Mouse (Mus musculus): ENCODE results near the gene Duxbl1. TPM values are rescaled to one million over a fixed set of nuclear protein-coding genes. Genes with fewer than 3 reads are reported as not detected.
"Not testable (repeated sequence)": the region's sequence is repeated elsewhere in the genome, so short reads cannot be mapped to it uniquely, and the experiment has no call there.

Duxbl1 gene
- under 1 TPM in 1 of 26 experiments, not detected in 25; 0.28 TPM for total RNA-seq (2018; cell fraction: chromatin; rRNA removed)
- not detected for total RNA-seq (2018; cell fraction: cytosol; rRNA removed)
- not detected for total RNA-seq (2018; cell fraction: nucleus; rRNA removed)
- polyA plus RNA-seq (2018): not detected in 3 replicates

DNA sequence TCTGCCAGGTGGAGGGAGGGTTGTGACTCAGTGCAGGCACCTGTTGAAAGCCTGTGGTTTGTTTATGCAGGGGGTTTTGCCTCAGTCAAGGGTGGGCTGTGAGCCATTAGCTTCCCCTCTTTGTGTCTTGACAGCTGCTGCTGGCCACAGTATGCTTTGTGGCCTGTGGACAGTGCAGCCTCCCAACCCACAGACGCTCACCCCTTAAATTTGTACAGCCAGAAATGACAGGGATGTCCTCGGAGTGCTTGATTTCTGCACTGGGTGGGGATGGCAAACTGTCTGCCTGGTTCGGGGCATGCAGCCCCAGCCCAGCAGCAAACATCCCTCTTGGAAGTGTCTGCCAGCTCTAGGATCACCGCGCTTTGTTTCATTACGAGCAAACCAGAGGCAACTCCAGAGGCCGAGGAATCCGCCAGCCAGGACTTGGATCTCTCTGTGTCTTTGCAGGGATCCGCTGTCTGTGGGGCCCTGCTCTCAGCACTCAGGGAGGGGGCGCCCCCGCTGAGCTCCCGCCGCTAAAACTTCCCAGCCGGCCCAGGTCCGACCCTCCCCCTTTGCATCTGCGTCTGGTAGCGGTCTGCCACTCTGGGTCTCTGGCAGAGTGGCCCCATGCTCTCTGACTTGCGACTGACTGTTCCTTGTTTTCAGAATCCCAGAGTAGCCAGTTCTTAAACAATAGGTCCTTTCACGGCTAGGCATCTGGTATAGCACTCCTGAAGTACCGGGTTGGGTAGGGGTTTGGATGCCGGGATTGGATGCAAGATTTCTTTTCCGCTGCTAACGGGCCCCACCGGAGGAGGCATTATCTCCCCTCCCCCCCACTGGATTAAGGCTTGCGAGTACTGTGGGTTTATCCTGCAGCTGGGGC, at the start of gene Duxbl1:
Gene Duxbl1 (plus strand): TSS at position 207 of the 871 bp plus-strand sequence.
- not testable (repeated sequence) for H3K79me2 ChIP-seq (ENCODE audit: inconsistent target); H3K36me3 ChIP-seq (ENCODE audit: inconsistent target); H3K4me3 ChIP-seq (ENCODE audit: inconsistent target); H3K27ac ChIP-seq
- WGBS (ENCODE audit: missing documents): no CpG with 5 or more reads among the region's 25 CpGs

DNA sequence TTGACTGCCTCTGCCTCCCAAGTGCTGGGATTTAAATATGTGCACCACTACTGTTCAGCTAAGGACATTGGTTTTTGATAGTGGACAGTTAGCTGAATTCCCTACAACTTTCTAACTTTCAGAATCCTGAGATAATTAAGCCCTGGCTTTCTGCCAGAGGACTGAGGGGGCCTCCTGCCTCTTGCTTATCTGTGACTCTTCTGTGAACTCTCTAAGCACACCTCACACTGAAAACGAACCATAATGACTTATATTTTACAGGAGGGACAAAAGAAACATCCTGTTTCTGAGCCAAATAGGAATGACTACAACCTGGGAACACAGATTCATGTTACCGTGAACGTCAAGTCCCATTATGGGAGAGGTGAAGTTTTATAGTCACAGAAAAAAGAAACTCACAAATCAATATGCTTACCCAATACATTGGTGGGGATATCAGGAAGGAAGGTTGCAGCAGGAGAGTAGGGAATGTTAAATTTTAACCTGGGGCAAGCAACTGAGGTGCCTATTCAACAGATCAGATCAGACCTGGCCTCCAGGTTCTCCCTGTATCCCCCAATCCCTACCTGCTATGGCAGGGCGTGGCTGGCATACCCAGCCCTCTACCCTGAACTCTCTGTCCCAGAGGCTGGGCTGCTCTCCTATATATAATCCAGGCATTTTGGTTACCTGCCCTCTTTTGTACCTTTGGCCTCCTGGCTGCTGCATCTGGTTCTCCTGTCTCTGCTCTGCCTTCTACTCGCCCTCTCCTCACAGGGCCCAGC, 41.3 kb upstream of the Duxbl1 start:
- H3K4me3 ChIP-seq (ENCODE audit: inconsistent target); H3K79me2 ChIP-seq (ENCODE audit: inconsistent target); H3K36me3 ChIP-seq (ENCODE audit: inconsistent target); H3K27ac ChIP-seq: not testable (repeated sequence)
- WGBS (ENCODE audit: missing documents): no CpG with 5 or more reads among the region's 5 CpGs

DNA sequence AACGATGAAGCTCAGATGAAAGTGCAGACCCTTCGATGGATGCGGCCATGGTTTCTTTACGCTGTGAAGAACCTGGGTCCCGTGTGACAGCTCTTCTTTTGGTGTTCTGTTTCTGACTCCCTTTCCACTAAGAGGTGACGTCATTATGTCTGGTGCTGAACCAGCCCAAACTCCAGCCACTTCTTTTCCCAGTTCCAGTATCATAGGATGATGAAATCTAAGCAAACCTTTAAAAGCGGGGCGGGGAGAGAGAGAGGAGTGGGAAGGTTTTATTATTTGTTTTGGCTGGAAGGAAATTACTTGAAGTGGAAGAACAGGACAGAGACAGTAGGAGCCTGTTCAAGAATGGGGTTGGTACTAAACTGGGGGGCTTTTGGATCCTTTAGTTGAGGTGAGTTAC, 40.4 kb upstream of the Duxbl1 start, which contains the start of gene Cphx1:
Gene Cphx1 (plus strand): TSS at position 301 of the 400 bp plus-strand sequence.
- H3K4me3 ChIP-seq (ENCODE audit: inconsistent target); H3K27ac ChIP-seq; H3K36me3 ChIP-seq (ENCODE audit: inconsistent target); H3K79me2 ChIP-seq (ENCODE audit: inconsistent target): not testable (repeated sequence)
- no CpG with 5 or more reads among the region's 8 CpGs for WGBS (ENCODE audit: missing documents)

DNA sequence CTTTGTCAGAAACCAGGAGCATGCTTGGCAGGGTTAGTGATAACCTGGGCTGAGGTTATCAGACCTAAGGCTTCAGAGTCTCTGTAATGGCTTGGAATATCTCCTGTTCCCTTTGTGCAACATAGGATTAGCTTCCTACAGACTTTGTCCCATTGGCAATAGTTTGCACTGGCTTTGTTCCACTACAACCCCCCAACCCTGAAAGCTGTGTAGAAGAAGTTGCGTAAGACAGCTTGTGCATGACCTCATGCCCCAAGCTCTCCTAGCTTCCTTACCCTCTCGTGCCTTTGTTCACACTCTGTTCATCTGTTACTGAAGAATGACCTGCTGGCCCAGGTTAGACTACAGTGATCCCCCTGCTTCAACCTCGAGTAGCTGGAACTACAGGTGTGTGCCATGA, 20.5 kb upstream of the Duxbl1 start:
- not testable (repeated sequence) for H3K4me3 ChIP-seq (ENCODE audit: inconsistent target); H3K79me2 ChIP-seq (ENCODE audit: inconsistent target); H3K27ac ChIP-seq; H3K36me3 ChIP-seq (ENCODE audit: inconsistent target)
- whole genome bisulfite sequencing (ENCODE audit: missing documents): no CpG with 5 or more reads among the region's 3 CpGs

- H3K27ac ChIP-seq; H3K36me3 ChIP-seq (ENCODE audit: inconsistent target); H3K4me3 ChIP-seq (ENCODE audit: inconsistent target); H3K79me2 ChIP-seq (ENCODE audit: inconsistent target): not testable (repeated sequence)
- no CpG with 5 or more reads among the region's 13 CpGs for WGBS (ENCODE audit: missing documents)
Measured at GRCm38 (mm10) chr14:25979242-25979941, 1.0 kb downstream of the Duxbl1 start.

GRCm38 (mm10) chr14:25981880-25982279, 3.5 kb downstream of the Duxbl1 start:
- not testable (repeated sequence) for H3K36me3 ChIP-seq (ENCODE audit: inconsistent target); H3K27ac ChIP-seq; H3K79me2 ChIP-seq (ENCODE audit: inconsistent target); H3K4me3 ChIP-seq (ENCODE audit: inconsistent target)
- WGBS (ENCODE audit: missing documents): 84% methylated on average over 4 of the region's 9 CpGs

- no CpG with 5 or more reads among the region's 2 CpGs for WGBS (ENCODE audit: missing documents)
- H3K79me2 ChIP-seq (ENCODE audit: inconsistent target); H3K27ac ChIP-seq; H3K4me3 ChIP-seq (ENCODE audit: inconsistent target); H3K36me3 ChIP-seq (ENCODE audit: inconsistent target): not testable (repeated sequence)
Measured at GRCm38 (mm10) chr14:26007462-26007861, 29.1 kb downstream of the Duxbl1 start.

DNA sequence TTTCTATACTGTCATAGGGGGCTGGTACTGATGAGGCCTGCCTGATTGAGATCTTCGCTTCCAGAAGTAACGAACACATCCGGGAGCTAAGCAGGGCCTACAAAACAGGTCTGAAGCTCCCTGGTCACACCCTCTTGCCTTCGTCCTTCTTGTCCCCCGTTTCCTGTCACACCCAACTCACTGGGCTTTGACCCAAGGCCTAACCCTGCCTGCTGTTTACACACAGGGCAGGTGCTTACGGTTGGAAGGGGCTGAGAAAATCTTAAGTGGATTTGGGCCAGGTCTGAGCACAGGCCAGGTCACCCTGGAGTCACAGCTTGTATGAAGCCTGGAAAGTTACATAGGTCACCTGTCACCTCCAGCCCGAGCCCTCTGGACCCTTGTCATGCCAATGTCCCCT, 38.0 kb downstream of the Duxbl1 start:
- no CpG with 5 or more reads among the region's 7 CpGs for WGBS (ENCODE audit: missing documents)
- H3K27ac ChIP-seq; H3K79me2 ChIP-seq (ENCODE audit: inconsistent target); H3K4me3 ChIP-seq (ENCODE audit: inconsistent target); H3K36me3 ChIP-seq (ENCODE audit: inconsistent target): not testable (repeated sequence)

GRCm38 (mm10) chr14:26021555-26021954, 43.2 kb downstream of the Duxbl1 start:
- not testable (repeated sequence) for H3K79me2 ChIP-seq (ENCODE audit: inconsistent target); H3K27ac ChIP-seq

DNA sequence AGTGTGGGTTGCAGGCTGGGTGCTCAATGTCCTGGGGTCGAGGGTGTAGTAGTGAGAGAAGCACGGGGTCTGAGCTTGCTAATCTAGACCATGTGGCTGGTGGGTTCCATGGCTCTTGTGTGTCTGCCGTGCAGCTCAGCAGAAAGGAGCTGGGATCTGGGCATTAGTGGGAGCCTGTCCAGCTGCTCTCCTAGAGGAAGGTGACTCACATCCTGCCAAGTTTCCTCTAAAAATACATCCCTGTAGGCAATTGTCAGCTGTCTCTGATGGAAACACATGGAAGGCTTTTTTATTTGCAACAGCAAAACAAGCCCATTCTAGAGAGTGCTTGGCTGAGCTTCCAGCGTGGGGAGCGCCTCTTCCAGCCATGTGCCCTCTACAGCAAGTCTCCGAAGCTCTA, 44.5 kb downstream of the Duxbl1 start:
- not testable (repeated sequence) for H3K36me3 ChIP-seq (ENCODE audit: inconsistent target); H3K4me3 ChIP-seq (ENCODE audit: inconsistent target); H3K79me2 ChIP-seq (ENCODE audit: inconsistent target); H3K27ac ChIP-seq
- WGBS (ENCODE audit: missing documents): no CpG with 5 or more reads among the region's 6 CpGs

More at GRCm38 (mm10) chr14:26021555-26021954, 43.2 kb downstream of the Duxbl1 start:
- WGBS (ENCODE audit: missing documents): no CpG with 5 or more reads among the region's 9 CpGs
- not testable (repeated sequence) for H3K36me3 ChIP-seq (ENCODE audit: inconsistent target); H3K4me3 ChIP-seq (ENCODE audit: inconsistent target)

- H3K79me2 ChIP-seq (ENCODE audit: inconsistent target); H3K4me3 ChIP-seq (ENCODE audit: inconsistent target); H3K36me3 ChIP-seq (ENCODE audit: inconsistent target); H3K27ac ChIP-seq: not testable (repeated sequence)
- WGBS (ENCODE audit: missing documents): no CpG with 5 or more reads among the region's 12 CpGs
Measured at GRCm38 (mm10) chr14:26025653-26026052, 47.3 kb downstream of the Duxbl1 start.

- not testable (repeated sequence) for H3K36me3 ChIP-seq (ENCODE audit: inconsistent target); H3K4me3 ChIP-seq (ENCODE audit: inconsistent target); H3K27ac ChIP-seq; H3K79me2 ChIP-seq (ENCODE audit: inconsistent target)
- no CpG with 5 or more reads among the region's 3 CpGs for WGBS (ENCODE audit: missing documents)
Measured at GRCm38 (mm10) chr14:26034364-26034763, 56.0 kb downstream of the Duxbl1 start.

- not testable (repeated sequence) for H3K79me2 ChIP-seq (ENCODE audit: inconsistent target)
- no CpG with 5 or more reads among the region's 6 CpGs for WGBS (ENCODE audit: missing documents)
Measured at GRCm38 (mm10) chr14:26035439-26035838, 57.1 kb downstream of the Duxbl1 start.

More at GRCm38 (mm10) chr14:26035439-26035838, 57.1 kb downstream of the Duxbl1 start:
- H3K4me3 ChIP-seq (ENCODE audit: inconsistent target); H3K36me3 ChIP-seq (ENCODE audit: inconsistent target); H3K27ac ChIP-seq: not testable (repeated sequence)
